Mouse (Mus musculus): Measurements from ENCODE around the gene Mup1.
"Not testable (repeated sequence)": the region's sequence is repeated elsewhere in the genome, so short reads cannot be mapped to it uniquely, and the experiment has no call there.

The Mup1 gene

GRCm38 (mm10) chr4:60501860-60502259 lies at the start of gene Mup1:
Mup1 (minus strand) TSS chr4:60501960.
- not testable (repeated sequence) for DNase-seq (ENCODE audit: low spot score)
